Mouse (Mus musculus) neural tube, embryonic 15.5 days (tissue): ENCODE measurements at regions not wholly inside any gene's neighbourhood (a gene's known extent, or its start where the extent isn't known, plus 50 kb on each side); places are given as distances from the start of the nearest gene placed in this dataset.
"Not testable (repeated sequence)": the region's sequence is repeated elsewhere in the genome, so short reads cannot be mapped to it uniquely, and the experiment has no call there.

Experiments used
- ATAC-seq: fragments of 200-750 bp; cut with Nextera tagmentation; 2 replicates; pipeline ENCODE4 v1.8.0; 2017; ENCODE audit warnings: mild to moderate bottlenecking, moderate TSS enrichment, moderate library complexity; ENCODE audit not compliant: low FRiP score
- H3K27ac ChIP-seq: fragments of 300-500 bp; sonication (generic); replicated peaks from 2 replicates; pipeline ENCODE4 v1.5.1; 2015; ENCODE audit warnings: mild to moderate bottlenecking, inconsistent platforms
- H3K27me3 ChIP-seq: fragments of 300-500 bp; sonication (generic); replicated peaks from 2 replicates; pipeline ENCODE4 v1.6.1; 2015; ENCODE audit warnings: inconsistent platforms
- H3K36me3 ChIP-seq: fragments of 300-500 bp; sonication (generic); 2 replicates; pipeline ENCODE4 v1.6.1; 2015; ENCODE audit warnings: inconsistent platforms
- H3K4me1 ChIP-seq: fragments of 300-500 bp; sonication (generic); 2 replicates; pipeline ENCODE4 v1.6.1; 2015; ENCODE audit warnings: inconsistent platforms
- H3K4me2 ChIP-seq: fragments of 300-500 bp; sonication (generic); 2 replicates; pipeline ENCODE4 v1.6.1; 2015; ENCODE audit warnings: inconsistent platforms, mild to moderate bottlenecking, moderate library complexity
- H3K4me3 ChIP-seq: fragments of 300-500 bp; sonication (generic); replicated peaks from 2 replicates; pipeline ENCODE4 v1.5.1; 2015; ENCODE audit warnings: mild to moderate bottlenecking, inconsistent platforms
- H3K9ac ChIP-seq: fragments of 300-500 bp; sonication (generic); replicated peaks from 2 replicates; pipeline ENCODE4 v1.6.1; 2015; ENCODE audit warnings: mild to moderate bottlenecking, inconsistent platforms
- H3K9me3 ChIP-seq: fragments of 300-500 bp; sonication (generic); replicated peaks from 2 replicates; pipeline ENCODE4 v1.6.1; 2016; ENCODE audit warnings: inconsistent platforms
- WGBS: fragments of 180-500 bp; shearing (Covaris S2); methylation state at CpG from one replicate; pipeline ENCODE4 v1.1.7; 2015; ENCODE audit warnings: mixed read lengths; 5-methylcytosine and 5-hydroxymethylcytosine counted together

DNA sequence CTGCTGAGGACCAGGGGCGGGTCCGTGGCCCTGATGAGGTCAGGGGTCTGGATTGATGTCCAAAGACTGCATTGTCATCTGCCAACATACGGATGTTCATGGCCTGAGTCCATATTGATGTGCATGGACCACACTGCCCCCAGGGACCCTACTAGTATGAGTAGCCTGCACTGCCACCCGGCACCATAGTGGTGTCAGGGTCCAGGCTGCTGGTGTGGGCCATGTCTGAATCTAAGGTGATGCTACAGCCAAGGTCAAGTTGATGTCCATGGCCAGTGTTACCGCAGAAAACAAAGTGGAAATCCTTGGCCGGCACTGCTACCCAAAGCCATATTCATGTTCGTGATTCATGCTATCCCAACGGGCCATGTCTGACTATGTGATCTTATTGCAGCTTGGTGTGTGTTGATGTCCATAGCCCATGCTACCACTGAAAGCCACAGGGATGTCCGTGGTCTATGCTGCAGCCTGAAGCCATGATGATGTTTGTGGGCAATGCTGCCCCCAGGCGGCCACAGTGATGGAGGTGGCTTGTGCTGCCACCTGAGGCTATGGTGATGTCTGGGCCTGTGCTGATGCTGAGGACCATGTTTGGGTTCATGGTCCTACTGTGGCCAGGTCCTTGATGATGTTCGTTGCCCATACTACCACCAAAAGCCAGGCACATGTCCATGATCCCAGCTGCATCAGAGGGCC lies 130.5 kb downstream of the Iqub start:
- Histone ChIP-seq H3K36me3 (no peaks in the 10 kb centered on the region), H3K4me3 (no peak overlapping the region), H3K4me1 (no peaks in the 10 kb centered on the region), H3K4me2 (no peak overlapping the region), H3K9me3 (no peaks in the 10 kb centered on the region), H3K9ac (no peak overlapping the region), H3K27ac (no peak overlapping the region), H3K27me3 (no peaks in the 10 kb centered on the region)
- 87% methylated on average over 11 of the region's 11 CpGs for WGBS
- no peak for ATAC-seq

DNA sequence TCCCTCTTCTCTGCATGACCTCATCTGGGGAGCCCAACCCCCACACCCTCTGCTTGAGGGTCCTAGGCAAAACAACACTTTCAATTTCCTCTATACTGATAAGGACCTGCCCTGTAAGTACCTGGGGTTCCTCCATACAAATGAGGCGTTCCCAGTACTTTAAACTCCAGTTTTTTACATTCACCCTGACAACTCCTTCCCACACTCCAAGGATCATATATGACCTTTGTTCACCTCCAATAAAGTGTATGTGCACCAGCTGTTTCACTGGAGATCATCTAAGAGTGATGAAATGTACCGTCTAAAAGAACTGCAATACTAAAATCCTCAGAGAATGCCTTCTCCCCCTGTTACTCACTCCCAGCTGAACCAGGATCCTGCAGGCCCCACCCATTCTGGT lies 135.0 kb downstream of the Iqub start:
- Histone ChIP-seq H3K9me3 (no peaks in the 10 kb centered on the region), H3K36me3 (no peaks in the 10 kb centered on the region), H3K27ac (no peak overlapping the region), H3K9ac (no peak overlapping the region), H3K4me1 (no peaks in the 10 kb centered on the region), H3K4me3 (no peak overlapping the region), H3K4me2 (no peak overlapping the region), H3K27me3 (no peaks in the 10 kb centered on the region)
- no peak for ATAC-seq
- WGBS: 96% methylated on average over 2 of the region's 2 CpGs

DNA sequence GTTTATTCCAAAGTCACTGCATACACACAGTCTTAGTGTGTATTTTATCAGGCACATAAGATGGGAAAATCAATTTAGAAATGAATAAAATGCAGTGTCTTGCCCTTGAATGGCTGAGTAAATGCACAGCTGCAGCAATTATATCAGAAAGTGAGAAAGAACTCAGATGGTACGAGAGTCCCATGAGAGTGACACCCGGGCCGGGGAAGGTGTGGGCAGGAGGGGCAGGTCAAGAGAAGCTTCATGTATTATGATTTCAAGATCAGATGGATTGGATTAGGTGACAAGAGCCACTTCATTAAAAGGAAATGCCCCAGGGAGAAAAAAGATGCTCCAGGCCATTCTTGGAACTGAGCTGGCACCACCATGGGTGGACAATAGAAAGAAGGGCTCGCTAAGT lies 138.1 kb downstream of the Iqub start:
- H3K9ac ChIP-seq: no peak overlapping the region
- no peak for ATAC-seq
- no peak overlapping the region for H3K27ac ChIP-seq
- no peaks in the 10 kb centered on the region for H3K4me1 ChIP-seq
- no peak overlapping the region for H3K4me3 ChIP-seq
- no peaks in the 10 kb centered on the region for H3K9me3 ChIP-seq
- H3K36me3 ChIP-seq: no peaks in the 10 kb centered on the region
- WGBS: 72% methylated on average over 4 of the region's 4 CpGs
- no peak overlapping the region for H3K4me2 ChIP-seq
- H3K27me3 ChIP-seq: no peaks in the 10 kb centered on the region

DNA sequence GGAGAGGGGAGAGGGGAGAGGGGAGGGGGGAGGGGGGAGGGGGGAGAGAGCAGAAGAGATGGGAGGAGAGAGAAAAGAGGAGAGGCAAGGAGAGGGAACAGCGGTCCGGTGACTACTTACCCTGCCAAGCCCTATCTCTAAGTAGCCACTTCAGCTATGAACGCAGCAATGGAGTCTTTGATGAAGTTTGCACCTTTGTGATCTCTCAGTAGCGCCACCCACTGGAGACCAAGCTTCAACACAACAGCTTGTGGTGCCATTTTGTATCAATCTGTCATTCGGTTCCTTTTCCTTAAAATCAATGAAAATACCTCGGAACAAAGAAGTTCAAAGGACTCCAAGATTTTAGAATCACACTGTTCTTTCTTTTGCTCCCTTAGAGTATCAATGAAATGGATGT lies 141.7 kb downstream of the Iqub start:
- no peaks in the 10 kb centered on the region for H3K27me3 ChIP-seq
- H3K36me3 ChIP-seq: no peaks in the 10 kb centered on the region
- H3K9me3 ChIP-seq: no peaks in the 10 kb centered on the region
- WGBS: 88% methylated on average over 6 of the region's 6 CpGs
- no peak overlapping the region for H3K4me2 ChIP-seq
- no peaks in the 10 kb centered on the region for H3K4me1 ChIP-seq
- no peak for ATAC-seq
- H3K9ac ChIP-seq: no peak overlapping the region
- H3K4me3 ChIP-seq: no peak overlapping the region
- no peak overlapping the region for H3K27ac ChIP-seq

DNA sequence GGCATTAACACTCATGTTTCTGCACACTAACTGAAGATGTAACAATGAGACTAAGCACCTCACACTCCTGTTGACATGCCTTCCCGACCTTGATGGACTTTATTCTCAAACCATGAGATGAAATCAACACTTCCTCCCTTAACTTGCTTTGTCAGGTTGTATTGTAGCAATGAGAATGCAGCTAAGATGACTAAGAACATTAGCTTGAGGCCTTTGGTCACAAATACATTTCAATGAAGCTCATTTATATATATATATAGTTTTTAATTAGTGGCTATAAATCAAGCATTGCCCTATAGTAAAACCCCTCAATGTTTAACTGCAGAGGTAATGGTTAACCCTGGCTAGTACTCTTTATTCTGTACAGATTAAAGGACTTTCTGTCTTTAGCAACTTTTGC lies 143.2 kb downstream of the Iqub start:
- H3K9me3 ChIP-seq: no peaks in the 10 kb centered on the region
- H3K27me3 ChIP-seq: no peaks in the 10 kb centered on the region
- H3K4me2 ChIP-seq: no peak overlapping the region
- no peak overlapping the region for H3K27ac ChIP-seq
- H3K9ac ChIP-seq: no peak overlapping the region
- no peaks in the 10 kb centered on the region for H3K36me3 ChIP-seq
- no peak overlapping the region for H3K4me3 ChIP-seq
- H3K4me1 ChIP-seq: no peaks in the 10 kb centered on the region
- WGBS: 78% methylated on average over 1 of the region's 1 CpGs
- no peak for ATAC-seq

DNA sequence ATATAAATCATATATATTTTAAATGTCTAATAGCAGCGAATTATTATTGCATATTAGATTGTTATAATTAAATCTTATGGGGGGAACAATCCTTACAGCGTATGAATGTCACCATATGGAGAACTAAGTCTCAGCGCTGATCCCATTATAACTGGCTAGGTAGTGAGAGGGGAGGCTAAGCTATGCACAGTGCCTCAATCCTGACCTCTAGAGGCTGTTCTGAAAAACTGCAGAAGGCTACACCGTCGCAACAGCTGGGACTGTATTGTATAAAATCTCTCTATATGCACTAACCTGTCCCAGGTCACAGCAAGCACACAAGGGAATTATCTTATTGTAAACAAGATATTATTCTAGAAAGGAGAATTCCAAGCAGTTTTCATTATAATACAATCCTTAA lies 164.0 kb downstream of the Iqub start:
- no peaks in the 10 kb centered on the region for H3K27me3 ChIP-seq
- no peak overlapping the region for H3K27ac ChIP-seq
- H3K9me3 ChIP-seq: no peaks in the 10 kb centered on the region
- 8% methylated on average over 5 of the region's 5 CpGs for WGBS
- no peak overlapping the region for H3K4me3 ChIP-seq
- ATAC-seq: peak; percentile 94
- H3K36me3 ChIP-seq: no peaks in the 10 kb centered on the region
- H3K4me1 ChIP-seq: peaks cover 7% of the 10 kb centered on the region; the same call in 1 of the 2 replicates
- H3K4me2 ChIP-seq: no peak overlapping the region
- H3K9ac ChIP-seq: no peak overlapping the region

DNA sequence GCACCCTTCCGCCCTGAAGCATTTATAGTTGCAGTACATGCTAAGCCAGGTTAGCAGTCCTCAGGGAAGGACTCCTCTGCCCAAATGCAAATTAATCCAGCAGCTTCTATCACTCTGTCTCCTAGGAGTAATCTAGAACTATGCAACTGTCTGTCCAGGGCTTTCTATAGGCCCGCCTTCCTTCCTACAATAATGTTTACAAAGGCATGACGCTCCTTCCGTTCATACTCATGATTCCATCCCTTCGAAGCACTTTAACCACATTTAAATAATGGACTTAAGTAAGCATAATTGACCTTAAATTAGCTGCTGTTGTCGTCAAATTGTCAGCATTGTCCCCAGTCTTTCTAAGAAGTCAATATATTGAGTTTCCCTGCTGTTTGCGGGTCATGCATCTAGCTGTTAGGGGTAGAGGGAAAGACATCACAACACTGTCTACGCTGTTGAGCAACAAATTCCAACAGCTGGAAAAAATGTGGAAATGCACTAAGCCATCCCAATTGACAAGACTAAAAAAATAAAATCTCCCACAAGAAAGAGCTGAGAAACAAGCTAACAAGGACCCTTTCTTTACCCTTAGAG lies 166.3 kb downstream of the Iqub start:
- no peak overlapping the region for H3K27ac ChIP-seq

DNA sequence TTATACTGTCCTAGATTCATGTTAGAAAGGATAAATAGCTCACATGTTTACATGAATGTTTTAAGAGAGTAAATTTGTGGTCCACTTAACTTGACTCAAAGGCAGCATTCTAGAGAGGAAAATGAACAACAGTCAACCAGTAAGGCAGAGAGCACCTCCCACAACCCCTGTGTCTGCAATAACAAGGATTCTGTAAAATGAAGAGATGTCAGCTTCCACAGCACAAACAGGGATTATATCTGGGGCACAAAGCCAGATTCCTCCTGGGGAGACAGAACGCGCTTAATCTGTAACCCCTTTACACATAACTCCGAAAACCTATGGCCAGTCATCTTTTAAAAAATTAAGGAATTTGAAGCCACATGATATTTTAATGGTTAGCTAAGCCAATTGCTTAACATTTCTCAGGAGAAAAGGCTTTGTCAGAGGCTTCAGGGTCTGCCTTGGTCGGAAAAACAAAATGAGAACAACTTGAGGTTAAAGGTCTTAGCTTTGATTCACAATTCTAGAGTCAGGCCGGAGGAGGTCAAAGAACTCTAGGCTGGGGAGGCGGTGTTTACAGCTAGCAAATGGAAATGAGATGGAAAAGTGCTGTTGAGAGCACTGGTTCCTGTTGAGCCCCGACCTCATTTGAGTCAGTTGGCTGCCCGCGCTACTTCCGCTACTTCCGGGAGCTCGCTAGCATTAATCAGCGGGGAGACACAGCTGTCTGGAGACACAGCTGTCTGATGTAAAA lies 167.0 kb downstream of the Iqub start:
- H3K9ac ChIP-seq: no peak overlapping the region
- H3K9me3 ChIP-seq: no peaks in the 10 kb centered on the region
- H3K4me2 ChIP-seq: peak overlapping the region; percentile 44
- no peaks in the 10 kb centered on the region for H3K27me3 ChIP-seq
- H3K36me3 ChIP-seq: no peaks in the 10 kb centered on the region
- ATAC-seq: peak; percentile 51; the same call in 1 of the 2 replicates
- 34% methylated on average over 13 of the region's 13 CpGs for WGBS
- no peak overlapping the region for H3K4me3 ChIP-seq
- H3K4me1 ChIP-seq: peaks cover 7% of the 10 kb centered on the region; the same call in 1 of the 2 replicates
- H3K27ac ChIP-seq: no peak overlapping the region

More for the DNA sequence above, 166.3 kb downstream of the Iqub start:
- Histone ChIP-seq H3K9ac (no peak overlapping the region), H3K4me3 (no peak overlapping the region), H3K9me3 (no peaks in the 10 kb centered on the region), H3K36me3 (no peaks in the 10 kb centered on the region), H3K27me3 (no peaks in the 10 kb centered on the region), H3K4me2 (peak overlapping the region; percentile 44), H3K4me1 (peaks cover 7% of the 10 kb centered on the region; the same call in 1 of the 2 replicates)
- WGBS: 29% methylated on average over 8 of the region's 8 CpGs
- ATAC-seq: no peak

DNA sequence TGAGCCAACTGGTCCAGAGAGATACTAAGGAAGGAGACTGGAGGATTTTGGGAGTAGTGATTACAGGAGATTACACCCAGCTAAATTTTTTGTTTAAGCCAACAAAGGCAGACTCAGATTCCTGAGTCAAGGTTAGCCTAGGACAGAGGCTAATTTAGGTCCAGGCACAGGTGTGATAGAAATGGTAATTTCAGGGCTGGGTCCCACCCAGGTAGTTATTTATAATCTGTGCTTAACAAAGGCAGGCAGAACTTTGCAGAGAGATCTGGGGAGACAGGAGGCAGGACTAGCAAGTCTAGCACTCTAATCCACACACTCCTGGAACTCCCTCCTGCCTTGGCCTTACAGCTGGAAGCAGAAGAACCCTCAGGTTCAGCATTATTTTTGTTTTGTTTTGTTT lies 172.4 kb downstream of the Iqub start:
- Histone ChIP-seq H3K36me3 (no peaks in the 10 kb centered on the region), H3K9me3 (no peaks in the 10 kb centered on the region), H3K27ac (no peak overlapping the region), H3K27me3 (no peaks in the 10 kb centered on the region), H3K4me1 (no peaks in the 10 kb centered on the region), H3K4me2 (no peak overlapping the region), H3K4me3 (no peak overlapping the region), H3K9ac (no peak overlapping the region)
- ATAC-seq: no peak

DNA sequence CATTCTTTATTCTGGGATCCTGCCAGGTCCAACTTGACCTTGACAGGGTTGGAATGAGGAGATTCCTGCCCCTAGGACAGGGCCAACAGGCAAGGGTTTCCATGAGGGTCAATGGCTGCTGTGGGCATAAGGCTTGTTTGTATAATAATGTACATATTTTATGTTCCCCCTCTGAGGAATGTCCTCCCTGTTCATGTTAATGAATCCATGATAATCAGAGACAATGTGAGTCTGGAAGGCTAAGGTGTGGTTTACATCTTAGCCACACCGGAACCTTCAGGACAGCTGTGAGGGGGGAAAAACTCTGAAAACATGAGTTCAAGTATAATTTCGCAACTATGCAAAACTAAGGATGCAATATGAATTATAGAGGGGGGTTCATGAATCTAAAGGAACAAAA lies 172.8 kb downstream of the Iqub start:
- Histone ChIP-seq H3K36me3 (no peaks in the 10 kb centered on the region), H3K9me3 (no peaks in the 10 kb centered on the region), H3K4me3 (no peak overlapping the region), H3K4me1 (no peaks in the 10 kb centered on the region), H3K9ac (no peak overlapping the region), H3K4me2 (no peak overlapping the region), H3K27ac (no peak overlapping the region), H3K27me3 (no peaks in the 10 kb centered on the region)
- 90% methylated on average over 2 of the region's 2 CpGs for WGBS
- no peak for ATAC-seq

DNA sequence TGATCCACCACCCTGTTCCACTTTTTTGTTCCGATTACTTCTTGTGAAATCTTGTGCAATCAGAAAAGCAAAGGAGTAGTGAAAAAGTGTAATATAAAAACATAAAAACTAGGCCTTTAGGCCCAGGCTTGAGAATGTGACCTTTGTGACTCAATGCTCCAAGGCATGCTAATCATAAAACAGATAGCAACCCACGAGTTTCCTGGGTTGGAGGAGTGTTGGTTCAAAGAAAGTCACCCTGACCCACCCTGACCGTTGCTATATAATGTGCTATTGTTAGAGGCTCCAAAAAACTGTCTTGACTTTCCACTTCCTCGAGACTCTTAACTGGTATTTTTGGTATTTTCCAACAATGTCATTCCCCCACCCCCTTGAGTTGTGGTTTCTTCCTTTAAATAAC lies 172.2 kb upstream of the Slc13a1 start:
- H3K4me3 ChIP-seq, H3K9me3 ChIP-seq, ATAC-seq, H3K36me3 ChIP-seq, H3K27me3 ChIP-seq, H3K4me1 ChIP-seq, H3K27ac ChIP-seq, H3K4me2 ChIP-seq, H3K9ac ChIP-seq: not testable (repeated sequence)
- WGBS: 74% methylated on average over 4 of the region's 4 CpGs

DNA sequence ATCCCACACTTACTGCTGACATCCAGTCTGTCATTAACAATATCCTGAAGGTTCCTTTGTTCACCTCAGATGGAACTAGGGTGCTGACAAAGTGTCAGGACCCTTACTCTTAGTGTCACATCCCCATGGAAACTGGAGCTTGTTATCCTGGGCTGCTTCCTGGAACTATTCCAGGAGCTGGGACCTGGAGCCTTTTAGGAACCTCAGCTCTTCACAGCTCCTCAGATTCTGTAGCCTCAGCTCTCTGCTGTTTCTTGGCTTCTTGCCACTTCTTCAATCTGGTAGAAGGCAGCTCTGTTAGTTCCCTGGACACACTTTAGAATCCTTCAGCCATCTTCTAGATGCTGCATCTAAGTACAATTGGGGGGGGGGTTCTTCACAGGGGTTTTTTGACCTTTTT lies 157.3 kb upstream of the Slc13a1 start:
- Histone ChIP-seq H3K4me1 (no peaks in the 10 kb centered on the region), H3K9me3 (no peaks in the 10 kb centered on the region), H3K27ac (no peak overlapping the region), H3K27me3 (no peaks in the 10 kb centered on the region), H3K4me3 (no peak overlapping the region), H3K9ac (no peak overlapping the region), H3K36me3 (no peaks in the 10 kb centered on the region), H3K4me2 (no peak overlapping the region)
- ATAC-seq: no peak
